Mouse (Mus musculus): ENCODE results near the gene Pcna.

DNA sequence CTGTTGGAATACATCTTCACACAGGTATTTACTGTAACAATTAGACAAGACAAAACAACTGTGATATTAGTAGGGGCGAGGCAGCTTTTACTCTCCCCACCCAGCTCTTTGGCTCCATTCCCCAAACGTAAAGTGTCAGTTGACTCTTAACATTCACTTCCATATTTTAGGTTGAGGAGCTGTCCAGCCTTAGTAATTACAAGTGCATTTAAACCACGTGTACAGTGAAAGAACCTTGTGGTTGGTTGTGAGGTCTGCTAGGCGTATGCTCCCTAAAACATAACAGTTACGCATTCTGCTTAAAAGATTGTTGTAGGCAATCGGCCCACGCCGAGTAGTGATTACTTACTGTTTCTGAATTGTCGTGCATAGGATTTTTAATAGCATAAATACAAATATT lies 12.1 kb upstream of the Pcna start:
- TF ChIP-seq POLR2A (IDR thresholded peaks at IDR 0.05; ENCODE audit: extremely low read depth, insufficient read depth, low read length): no peak
- no peak for TF ChIP-seq CTCF (IDR thresholded peaks at IDR 0.05; ENCODE audit: extremely low read depth, insufficient read depth, low read length)

All from cortical plate, adult 2 months (tissue).